Comparison of ENCODE assay signal across 21 mouse cellular contexts in genomic region chr1:171463133-171463532, GRCm38 (mm10). TPM values are rescaled to one million over a fixed set of nuclear protein-coding genes. Genes with fewer than 3 reads are reported as not detected.
DNase-seq lines count a peak whose midpoint lies in the region; ATAC-seq and TF ChIP-seq lines count a peak whose summit lies in the region.
"Had no signal": no experiment of that assay in that cellular context is flagged by ENCODE, and none has a peak within 500 bp of the region (broad histone marks: within the 10 kb centered on the region; RNA-seq: fewer than 3 reads in every experiment).

No protein-coding gene starts in this region.

- no peak overlapping the region for H3K4me2 ChIP-seq in liver, postnatal 0 days (ENCODE audit: low read depth, low read length)
- H3K4me2 ChIP-seq in intestine, postnatal 0 days (replicated peaks; ENCODE audit: low read depth): no peak overlapping the region
- H3K4me2 ChIP-seq in stomach, embryonic 14.5 days (replicated peaks; ENCODE audit: low read depth, low read length): no peak overlapping the region
- H3K4me2 ChIP-seq: forebrain, embryonic 13.5 days; heart, embryonic 13.5 days; hindbrain, embryonic 15.5 days had no signal

- no peaks in the 10 kb centered on the region for H3K4me1 ChIP-seq in liver, postnatal 0 days (ENCODE audit: insufficient read depth)
- no peaks in the 10 kb centered on the region for H3K4me1 ChIP-seq in intestine, postnatal 0 days (replicated peaks; ENCODE audit: control insufficient read depth, insufficient read depth, low read length)
- no peaks in the 10 kb centered on the region for H3K4me1 ChIP-seq in stomach, embryonic 14.5 days (ENCODE audit: control insufficient read depth, insufficient read depth, low read length)
- peaks cover 8% of the 10 kb centered on the region for H3K4me1 ChIP-seq in limb, embryonic 10.5 days

- H3K9ac ChIP-seq in liver, postnatal 0 days (replicated peaks): no peak overlapping the region
- no peak overlapping the region for H3K9ac ChIP-seq in intestine, postnatal 0 days (ENCODE audit: low read depth, low read length)
- H3K9ac ChIP-seq in stomach, embryonic 14.5 days (replicated peaks; ENCODE audit: low read depth, low read length): no peak overlapping the region
- H3K9ac ChIP-seq: forebrain, embryonic 13.5 days; forebrain, postnatal 0 days; heart, embryonic 13.5 days; hindbrain, embryonic 15.5 days had no signal

- no peak overlapping the region for H3K4me3 ChIP-seq in liver, postnatal 0 days (ENCODE audit: low read depth, low read length)
- no peak overlapping the region for H3K4me3 ChIP-seq in intestine, postnatal 0 days (ENCODE audit: low read depth, low read length)
- no peak overlapping the region for H3K4me3 ChIP-seq in stomach, embryonic 14.5 days (ENCODE audit: low read depth, low read length)
- H3K4me3 ChIP-seq in limb, embryonic 10.5 days: no peak overlapping the region
- H3K4me3 ChIP-seq: embryonic facial prominence, embryonic 10.5 days; forebrain, embryonic 13.5 days; gastrocnemius, adult 2 months; heart, embryonic 13.5 days; hindbrain, embryonic 15.5 days had no signal

- H3K9me3 ChIP-seq in liver, postnatal 0 days (ENCODE audit: low read length): no peaks in the 10 kb centered on the region
- no peaks in the 10 kb centered on the region for H3K9me3 ChIP-seq in intestine, postnatal 0 days (ENCODE audit: control insufficient read depth)
- H3K9me3 ChIP-seq in stomach, embryonic 14.5 days (ENCODE audit: control insufficient read depth, low read depth, low read length): no peaks in the 10 kb centered on the region
- no peaks in the 10 kb centered on the region for H3K9me3 ChIP-seq in limb, embryonic 10.5 days (replicated peaks)
- H3K9me3 ChIP-seq: embryonic facial prominence, embryonic 10.5 days; forebrain, embryonic 13.5 days; heart, embryonic 13.5 days; hindbrain, embryonic 15.5 days had no signal

- peaks cover 14% of the 10 kb centered on the region for H3K36me3 ChIP-seq in liver, postnatal 0 days (replicated peaks; ENCODE audit: insufficient read depth, low read length)
- H3K36me3 ChIP-seq in intestine, postnatal 0 days (ENCODE audit: control insufficient read depth, insufficient read depth): peaks cover 39% of the 10 kb centered on the region
- H3K36me3 ChIP-seq in stomach, embryonic 14.5 days (ENCODE audit: control insufficient read depth, insufficient read depth, low read length): peaks cover 7% of the 10 kb centered on the region; the same call in 1 of the 2 replicates
- H3K36me3 ChIP-seq in limb, embryonic 10.5 days: peaks cover 18% of the 10 kb centered on the region
- H3K36me3 ChIP-seq: hindbrain, embryonic 15.5 days had no signal

- no peak for DNase-seq in liver, postnatal 0 days
- DNase-seq in liver: no peak
- DNase-seq in cerebellum, postnatal 14 days: no peak
- no peak for DNase-seq in limb, embryonic 10.5 days (ENCODE audit: low spot score)
- DNase-seq: adrenal gland, postnatal 10 days; cerebellum, adult 11 months; cerebellum, adult 9-10 months; cerebellum, postnatal 36 days; forebrain, postnatal 0 days; gastrocnemius, adult 2 months; gastrocnemius, postnatal 25 days; heart, adult 11 months; heart, postnatal 36 days had no signal

- no peaks in the 10 kb centered on the region for H3K27me3 ChIP-seq in liver, postnatal 0 days (ENCODE audit: insufficient read depth, low read length)
- H3K27me3 ChIP-seq in intestine, postnatal 0 days (replicated peaks; ENCODE audit: control insufficient read depth, insufficient read depth, low read length): no peaks in the 10 kb centered on the region
- no peaks in the 10 kb centered on the region for H3K27me3 ChIP-seq in stomach, embryonic 14.5 days (ENCODE audit: control insufficient read depth, insufficient read depth, low read length)
- H3K27me3 ChIP-seq in limb, embryonic 10.5 days (ENCODE audit: low read depth, poor library complexity, severe bottlenecking): no peaks in the 10 kb centered on the region
- H3K27me3 ChIP-seq: forebrain, embryonic 13.5 days; heart, embryonic 13.5 days; hindbrain, embryonic 15.5 days had no signal

- no peak for TF ChIP-seq EP300 in liver, postnatal 0 days (IDR thresholded peaks at IDR 0.05; ENCODE audit: low read depth)

- TF ChIP-seq CTCF in liver, postnatal 0 days (IDR thresholded peaks at IDR 0.05; ENCODE audit: low read depth): 0 out of 2 replicates have a peak, but pooled peaks have one; percentile 8
- TF ChIP-seq CTCF in intestine, postnatal 0 days (IDR thresholded peaks at IDR 0.05; ENCODE audit: low read depth): peak; percentile 23; the same call in 1 of the 2 replicates

- ATAC-seq in liver, postnatal 0 days: no peak
- ATAC-seq in common myeloid progenitor, adult 5-6 weeks (replicated peaks; ENCODE audit: low read depth, poor library complexity, severe bottlenecking): peak; percentile 58
- ATAC-seq in intestine, postnatal 0 days: no peak
- ATAC-seq in stomach, embryonic 14.5 days (ENCODE audit: insufficient number of reproducible peaks, insufficient read depth, low FRiP score, low read depth): no peak
- ATAC-seq: CD4-positive, CD25-positive, alpha-beta regulatory T cell, adult 4 months; forebrain, embryonic 13.5 days; forebrain, postnatal 0 days had no signal

- H3K27ac ChIP-seq in liver, postnatal 0 days (ENCODE audit: low read depth): no peak overlapping the region
- no peak overlapping the region for H3K27ac ChIP-seq in intestine, postnatal 0 days (ENCODE audit: low read depth, low read length)
- peak overlapping the region; percentile 52; the same call in 1 of the 2 replicates for H3K27ac ChIP-seq in stomach, embryonic 14.5 days (ENCODE audit: low read length)
- H3K27ac ChIP-seq in limb, embryonic 10.5 days: no peak overlapping the region
- H3K27ac ChIP-seq: embryonic facial prominence, embryonic 10.5 days; forebrain, embryonic 13.5 days; gastrocnemius, adult 2 months; heart, embryonic 13.5 days; hindbrain, embryonic 15.5 days had no signal

- 59% methylated on average over 3 of the region's 3 CpGs for WGBS in liver, postnatal 0 days (ENCODE audit: insufficient replicate concordance)
- 93% methylated on average over 3 of the region's 3 CpGs for WGBS in intestine, postnatal 0 days
- WGBS in stomach, embryonic 14.5 days: 94% methylated on average over 3 of the region's 3 CpGs
- WGBS in limb, embryonic 10.5 days: 94% methylated on average over 3 of the region's 3 CpGs

RNA-seq across cellular contexts. Expression of gene F11r, which starts 25.8 kb away (rescaled TPM):
- polyA plus RNA-seq in liver, postnatal 0 days (2015; fragmentation: Nextera tagmentation; extraction: Ambion mirVana): 57.9 and 61.7 TPM in 2 replicates
- 1.1 and 5.4 TPM in 2 replicates for total RNA-seq in common myeloid progenitor, adult 5-6 weeks (2017)
- 72.5 and 83.1 TPM in 2 replicates for polyA plus RNA-seq in intestine, postnatal 0 days (2015; fragmentation: Nextera tagmentation; extraction: Ambion mirVana)
- polyA plus RNA-seq in stomach, embryonic 14.5 days (2014; fragmentation: Nextera tagmentation; extraction: Ambion mirVana): 119 and 127 TPM in 2 replicates
- 34.7 and 38.2 TPM in 2 replicates for polyA plus RNA-seq in limb, embryonic 10.5 days (2016; fragmentation: Nextera tagmentation; extraction: Ambion mirVana)

RNA-seq across cellular contexts. Expression of gene Alyref2, which starts 40.1 kb away (rescaled TPM):
- polyA plus RNA-seq in liver, postnatal 0 days (2015; fragmentation: Nextera tagmentation; extraction: Ambion mirVana): 8.4 and 8.9 TPM in 2 replicates
- 4.8 and 13.0 TPM in 2 replicates for total RNA-seq in common myeloid progenitor, adult 5-6 weeks (2017)
- polyA plus RNA-seq in intestine, postnatal 0 days (2015; fragmentation: Nextera tagmentation; extraction: Ambion mirVana): 15.4 and 16.1 TPM in 2 replicates
- polyA plus RNA-seq in stomach, embryonic 14.5 days (2014; fragmentation: Nextera tagmentation; extraction: Ambion mirVana): 14.5 and 14.6 TPM in 2 replicates
- polyA plus RNA-seq in limb, embryonic 10.5 days (2016; fragmentation: Nextera tagmentation; extraction: Ambion mirVana): 6.5 and 8.6 TPM in 2 replicates

RNA-seq across cellular contexts. Expression of gene Tstd1, which starts 44.5 kb away (rescaled TPM):
- 36.5 and 37.8 TPM in 2 replicates for polyA plus RNA-seq in liver, postnatal 0 days (2015; fragmentation: Nextera tagmentation; extraction: Ambion mirVana)
- 0.18 and 1.2 TPM in 2 replicates for total RNA-seq in common myeloid progenitor, adult 5-6 weeks (2017)
- 1.7 and 2.8 TPM in 2 replicates for polyA plus RNA-seq in intestine, postnatal 0 days (2015; fragmentation: Nextera tagmentation; extraction: Ambion mirVana)
- 3.0 and 3.1 TPM in 2 replicates for polyA plus RNA-seq in stomach, embryonic 14.5 days (2014; fragmentation: Nextera tagmentation; extraction: Ambion mirVana)
- polyA plus RNA-seq in limb, embryonic 10.5 days (2016; fragmentation: Nextera tagmentation; extraction: Ambion mirVana): 6.2 and 7.5 TPM in 2 replicates

RNA-seq across cellular contexts. Expression of gene Usf1, which starts 52.0 kb away (rescaled TPM):
- 22.6 and 25.4 TPM in 2 replicates for polyA plus RNA-seq in liver, postnatal 0 days (2015; fragmentation: Nextera tagmentation; extraction: Ambion mirVana)
- 47.1 and 48.6 TPM in 2 replicates for total RNA-seq in common myeloid progenitor, adult 5-6 weeks (2017)
- 35.1 and 36.5 TPM in 2 replicates for polyA plus RNA-seq in intestine, postnatal 0 days (2015; fragmentation: Nextera tagmentation; extraction: Ambion mirVana)
- 85.2 and 95.0 TPM in 2 replicates for polyA plus RNA-seq in stomach, embryonic 14.5 days (2014; fragmentation: Nextera tagmentation; extraction: Ambion mirVana)
- polyA plus RNA-seq in limb, embryonic 10.5 days (2016; fragmentation: Nextera tagmentation; extraction: Ambion mirVana): 119 and 127 TPM in 2 replicates
